Mouse (Mus musculus) brain, embryonic 14.5 days (tissue): Measurements from ENCODE around the gene AY074887.

Experiments used
- CTCF ChIP-seq: fragments of 200-500 bp; IDR thresholded peaks from 2 replicates; pipeline ENCODE4 v1.5.1; 2012; ENCODE audit warnings: inconsistent platforms, mild to moderate bottlenecking, moderate library complexity, borderline replicate concordance; ENCODE audit not compliant: insufficient read depth, insufficient read length; ENCODE audit errors: extremely low read depth
- POLR2A ChIP-seq: fragments of 200-500 bp; IDR thresholded peaks from 2 replicates; pipeline ENCODE4 v1.6.1; 2012; ENCODE audit warnings: mild to moderate bottlenecking, inconsistent platforms, borderline replicate concordance; ENCODE audit not compliant: poor library complexity, insufficient read depth, insufficient read length, severe bottlenecking; ENCODE audit errors: extremely low read depth

DNA sequence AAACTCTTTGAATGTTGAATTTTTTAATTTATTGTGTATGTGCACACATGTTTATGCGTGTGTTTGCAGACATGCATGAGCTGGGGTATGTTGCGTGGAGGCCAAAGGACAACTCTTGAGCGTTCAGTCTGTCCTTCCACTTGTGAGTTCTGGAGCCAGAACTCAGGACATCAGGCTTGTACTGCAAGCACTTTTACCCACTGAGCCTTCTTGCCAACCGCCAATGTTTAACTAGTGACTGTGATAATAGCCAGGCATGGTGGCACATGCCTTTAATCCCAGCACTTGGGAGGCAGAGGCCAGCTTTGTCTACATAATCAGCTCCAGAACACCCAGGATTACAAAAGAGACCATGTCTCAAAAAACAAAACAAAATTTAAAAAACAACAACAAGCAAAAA lies 8.7 kb downstream of the AY074887 start:
- TF ChIP-seq CTCF, result no peak
- no peak for TF ChIP-seq POLR2A
